Mouse (Mus musculus) heart, embryonic 15.5 days (tissue): Measurements from ENCODE around the gene Ctr9. TPM values are rescaled to one million over a fixed set of nuclear protein-coding genes. Genes with fewer than 3 reads are reported as not detected.

Source experiments
- ATAC-seq: fragments of 200-750 bp; cut with Nextera tagmentation; replicated peaks from 2 replicates; pipeline ENCODE4 v1.8.0; 2017; ENCODE audit warnings: low read depth, moderate TSS enrichment; ENCODE audit not compliant: insufficient number of reproducible peaks, insufficient read depth, low FRiP score
- H3K27ac ChIP-seq: fragments of 300-500 bp; sonication (generic); 2 replicates; pipeline ENCODE4 v1.5.1; 2015; ENCODE audit warnings: mild to moderate bottlenecking, inconsistent platforms
- H3K27me3 ChIP-seq: fragments of 300-500 bp; sonication (generic); 2 replicates; pipeline ENCODE4 v1.6.1; 2015; ENCODE audit warnings: inconsistent platforms
- H3K36me3 ChIP-seq: fragments of 300-500 bp; sonication (generic); 2 replicates; pipeline ENCODE4 v1.6.1; 2015; ENCODE audit warnings: mild to moderate bottlenecking, inconsistent platforms
- H3K4me1 ChIP-seq: fragments of 300-500 bp; sonication (generic); replicated peaks from 2 replicates; pipeline ENCODE4 v1.6.1; 2015; ENCODE audit warnings: inconsistent platforms
- H3K4me2 ChIP-seq: fragments of 300-500 bp; sonication (generic); 2 replicates; pipeline ENCODE4 v1.6.1; 2015; ENCODE audit warnings: inconsistent platforms, mild to moderate bottlenecking, moderate library complexity
- H3K4me3 ChIP-seq: fragments of 300-500 bp; sonication (generic); 2 replicates; pipeline ENCODE4 v1.5.1; 2015; ENCODE audit warnings: mild to moderate bottlenecking, inconsistent platforms
- H3K9ac ChIP-seq: fragments of 300-500 bp; sonication (generic); 2 replicates; pipeline ENCODE4 v1.6.1; 2015; ENCODE audit warnings: mild to moderate bottlenecking, inconsistent platforms
- H3K9me3 ChIP-seq: fragments of 300-500 bp; sonication (generic); replicated peaks from 2 replicates; pipeline ENCODE4 v1.6.1; 2016; ENCODE audit warnings: inconsistent platforms
- WGBS: fragments of 180-500 bp; shearing (Covaris S2); methylation state at CpG from one replicate; pipeline ENCODE4 v1.1.7; 2015; ENCODE audit warnings: mixed read lengths; 5-methylcytosine and 5-hydroxymethylcytosine counted together
- polyA plus RNA-seq: library from polyadenylated mRNA; unstranded; fragments of >200 nt; fragmentation: Nextera tagmentation; extraction: Ambion mirVana; gene quantifications from 2 replicates; pipeline ENCODE4 v1.2.1, GENCODE M21; 2015

The Ctr9 gene
- polyA plus RNA-seq, 1 experiment from 2014 or later = 38.9 TPM

- Histone ChIP-seq H3K9ac (no peak overlapping the region), H3K4me2 (no peak overlapping the region), H3K4me1 (peaks cover 9% of the 10 kb centered on the region), H3K36me3 (no peaks in the 10 kb centered on the region), H3K27ac (no peak overlapping the region), H3K27me3 (no peaks in the 10 kb centered on the region), H3K9me3 (no peaks in the 10 kb centered on the region), H3K4me3 (no peak overlapping the region)
- 54% methylated on average over 15 of the region's 15 CpGs for WGBS
- ATAC-seq = no peak
Observed at GRCm38 (mm10) chr7:110998887-110999827, 29.6 kb upstream of the Ctr9 start.

DNA sequence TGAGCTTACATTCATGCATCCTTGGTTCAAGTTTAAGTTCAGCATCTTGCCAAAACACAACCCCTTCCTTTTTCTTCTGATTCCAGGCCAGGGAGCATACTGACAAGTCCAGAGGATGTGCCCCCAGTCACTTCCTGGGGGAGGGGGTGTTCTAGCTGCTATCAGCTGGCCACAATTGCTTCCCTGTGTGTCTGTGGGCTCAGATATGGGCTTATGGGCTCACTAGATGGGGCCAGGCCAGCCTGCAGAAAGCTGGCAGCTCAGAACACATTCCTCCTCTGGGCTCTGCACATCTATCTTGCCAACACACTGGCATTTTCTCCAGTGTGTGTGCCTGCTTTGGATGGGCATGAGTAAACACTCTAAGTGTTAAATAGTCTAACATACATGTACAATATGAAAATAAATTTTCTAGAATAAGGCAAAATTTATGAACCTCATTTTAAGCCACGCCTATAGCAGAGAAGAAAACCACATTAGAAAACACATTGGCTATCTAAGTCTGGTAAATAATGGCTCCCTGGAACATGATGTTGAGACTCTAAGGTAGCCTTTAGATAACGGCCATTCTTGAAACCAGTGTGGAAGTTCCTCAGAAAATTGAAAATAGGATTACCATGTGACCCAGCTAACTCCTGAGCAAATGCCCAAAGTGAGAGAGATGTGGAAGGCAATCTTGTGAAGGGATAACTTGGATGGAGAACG, 24.5 kb upstream of the Ctr9 start:
- no peak for ATAC-seq
- Histone ChIP-seq H3K9me3 (no peaks in the 10 kb centered on the region), H3K4me3 (no peak overlapping the region), H3K27ac (no peak overlapping the region), H3K4me1 (peaks cover 10% of the 10 kb centered on the region), H3K27me3 (no peaks in the 10 kb centered on the region), H3K9ac (no peak overlapping the region), H3K4me2 (no peak overlapping the region), H3K36me3 (no peaks in the 10 kb centered on the region)
- 80% methylated on average over 3 of the region's 3 CpGs for WGBS

GRCm38 (mm10) chr7:111014039-111014605, 14.6 kb upstream of the Ctr9 start:
- Histone ChIP-seq H3K27ac (no peak overlapping the region), H3K4me3 (no peak overlapping the region), H3K36me3 (no peaks in the 10 kb centered on the region), H3K27me3 (no peaks in the 10 kb centered on the region), H3K4me2 (no peak overlapping the region), H3K9me3 (no peaks in the 10 kb centered on the region), H3K9ac (no peak overlapping the region), H3K4me1 (no peaks in the 10 kb centered on the region)
- no peak for ATAC-seq
- WGBS = 68% methylated on average over 7 of the region's 7 CpGs

DNA sequence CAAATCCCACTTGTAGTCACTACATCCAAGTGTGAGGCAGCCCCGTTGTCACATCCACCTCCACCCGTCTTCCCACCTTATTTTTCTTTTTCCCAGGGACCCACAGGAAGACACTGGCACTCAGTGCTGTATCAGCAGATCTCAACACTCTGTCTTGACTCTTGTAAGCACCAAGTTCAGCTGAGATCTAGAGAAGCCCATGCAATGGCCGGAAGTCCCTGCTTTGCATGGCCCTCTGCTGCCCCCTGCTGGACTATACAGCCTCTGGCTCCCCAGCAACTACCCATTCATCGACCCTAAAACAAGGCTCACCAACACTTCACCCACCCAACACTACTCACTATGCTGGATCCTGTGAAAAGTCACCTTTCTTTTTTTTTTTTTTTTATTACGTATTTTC, 13.9 kb upstream of the Ctr9 start:
- Histone ChIP-seq H3K4me2 (no peak overlapping the region), H3K9me3 (no peaks in the 10 kb centered on the region), H3K36me3 (no peaks in the 10 kb centered on the region), H3K27ac (no peak overlapping the region), H3K27me3 (no peaks in the 10 kb centered on the region), H3K4me3 (no peak overlapping the region), H3K9ac (no peak overlapping the region), H3K4me1 (no peaks in the 10 kb centered on the region)
- 9% methylated on average over 5 of the region's 5 CpGs for WGBS
- ATAC-seq = 0 out of 2 replicates have a peak, but pooled peaks have one; percentile 47

DNA sequence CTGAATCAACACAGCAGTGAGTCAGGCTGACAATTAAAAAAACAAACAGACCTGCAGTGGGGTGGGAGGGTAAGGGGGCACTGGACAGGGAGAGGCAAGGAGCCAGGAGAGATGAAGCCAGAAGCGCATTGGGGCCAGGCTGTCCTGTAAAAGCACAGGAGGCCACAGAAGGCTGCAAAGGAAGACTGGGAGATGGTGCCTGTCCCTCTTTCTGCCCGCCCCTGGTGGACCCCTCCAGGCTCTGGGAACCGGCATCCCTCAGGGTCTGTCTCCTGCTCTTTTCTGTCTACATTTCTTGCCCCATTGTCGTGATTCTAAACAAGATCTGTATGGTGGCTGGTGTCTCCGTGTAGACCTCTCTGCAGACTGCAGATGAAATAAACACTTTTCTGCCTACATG, 13.0 kb upstream of the Ctr9 start:
- Histone ChIP-seq H3K9ac (no peak overlapping the region), H3K4me1 (no peaks in the 10 kb centered on the region), H3K36me3 (no peaks in the 10 kb centered on the region), H3K27ac (no peak overlapping the region), H3K9me3 (no peaks in the 10 kb centered on the region), H3K27me3 (no peaks in the 10 kb centered on the region), H3K4me3 (no peak overlapping the region), H3K4me2 (no peak overlapping the region)
- no peak for ATAC-seq
- WGBS = 57% methylated on average over 5 of the region's 5 CpGs

DNA sequence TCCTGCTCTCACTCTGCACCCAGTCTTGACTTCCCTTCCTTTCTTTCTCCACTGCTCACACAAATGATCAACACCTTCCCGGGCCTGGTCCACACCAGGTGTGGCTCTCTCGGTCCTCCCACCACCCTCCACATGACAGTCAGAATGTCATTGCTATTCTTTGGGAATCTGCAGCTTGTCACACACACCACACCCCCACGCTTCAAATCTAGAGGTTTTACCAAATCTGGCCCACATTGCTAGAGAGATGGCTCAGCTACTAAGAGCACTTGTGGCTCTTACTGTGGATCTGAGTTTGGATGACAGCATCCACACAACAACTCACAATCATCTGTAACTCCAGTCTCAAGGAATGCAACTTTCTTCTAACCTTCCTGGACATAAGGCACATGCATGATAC, 11.8 kb upstream of the Ctr9 start:
- ATAC-seq = no peak

DNA sequence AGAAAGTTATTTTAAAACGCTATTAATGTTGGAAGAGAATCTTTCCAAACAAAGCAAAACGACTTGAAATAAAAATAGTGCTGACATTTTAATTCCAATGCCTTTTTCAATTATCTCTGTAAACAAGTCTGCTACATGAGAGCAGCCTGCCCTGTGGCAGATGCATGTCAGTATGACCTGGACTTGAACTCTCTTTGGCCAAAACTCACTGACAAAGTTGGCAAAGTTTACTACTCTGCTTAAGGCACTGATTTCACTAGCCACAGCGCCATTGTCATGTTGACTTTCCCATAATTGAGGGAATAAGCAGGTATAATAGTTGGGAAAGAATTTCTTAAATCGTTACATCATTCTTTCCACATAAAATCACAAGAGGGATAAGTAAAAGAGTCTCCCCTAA, 7.9 kb upstream of the Ctr9 start:
- Histone ChIP-seq H3K9me3 (no peaks in the 10 kb centered on the region), H3K4me2 (no peak overlapping the region), H3K36me3 (no peaks in the 10 kb centered on the region), H3K9ac (no peak overlapping the region), H3K27ac (no peak overlapping the region), H3K4me3 (no peak overlapping the region), H3K27me3 (no peaks in the 10 kb centered on the region), H3K4me1 (peaks cover 10% of the 10 kb centered on the region; the same call in 1 of the 2 replicates)
- WGBS = 63% methylated on average over 4 of the region's 4 CpGs
- no peak for ATAC-seq

More for the DNA sequence above, 11.8 kb upstream of the Ctr9 start:
- Histone ChIP-seq H3K4me3 (no peak overlapping the region), H3K9me3 (no peaks in the 10 kb centered on the region), H3K4me2 (no peak overlapping the region), H3K36me3 (no peaks in the 10 kb centered on the region), H3K27ac (no peak overlapping the region), H3K9ac (no peak overlapping the region), H3K27me3 (no peaks in the 10 kb centered on the region), H3K4me1 (no peaks in the 10 kb centered on the region)
- 74% methylated on average over 3 of the region's 3 CpGs for WGBS

- no peak for ATAC-seq
- Histone ChIP-seq H3K4me2 (no peak overlapping the region), H3K9me3 (no peaks in the 10 kb centered on the region), H3K27me3 (no peaks in the 10 kb centered on the region), H3K4me3 (no peak overlapping the region), H3K36me3 (no peaks in the 10 kb centered on the region), H3K27ac (no peak overlapping the region), H3K9ac (no peak overlapping the region), H3K4me1 (peaks cover 13% of the 10 kb centered on the region)
- WGBS = 34% methylated on average over 8 of the region's 8 CpGs
Observed at GRCm38 (mm10) chr7:111024068-111024594, 4.6 kb upstream of the Ctr9 start.

DNA sequence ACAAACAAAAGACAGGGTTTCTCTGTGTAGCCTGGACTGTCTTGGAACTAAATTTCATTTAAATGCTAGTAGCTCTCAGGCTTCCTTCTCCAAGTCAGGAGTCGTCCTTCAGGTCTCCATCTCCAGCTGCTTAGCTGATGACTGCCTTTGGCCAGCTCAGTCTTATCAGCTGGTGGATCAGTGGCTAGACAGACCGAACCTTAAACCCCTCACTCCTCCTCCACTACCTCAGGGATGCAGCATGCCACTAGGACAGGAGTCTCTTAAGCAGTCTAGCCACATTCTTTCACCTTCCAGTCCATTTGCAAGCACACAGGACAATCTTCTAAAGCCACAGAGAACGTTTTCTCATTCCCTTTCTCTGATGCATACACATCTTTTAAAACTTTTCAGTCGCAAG, 3.8 kb upstream of the Ctr9 start:
- no peaks in the 10 kb centered on the region for H3K27me3 ChIP-seq
- ATAC-seq = no peak
- no peak overlapping the region for H3K4me2 ChIP-seq
- H3K4me1 ChIP-seq = peaks cover 18% of the 10 kb centered on the region
- no peaks in the 10 kb centered on the region for H3K36me3 ChIP-seq
- H3K9ac ChIP-seq = no peak overlapping the region
- H3K4me3 ChIP-seq = no peak overlapping the region
- 54% methylated on average over 4 of the region's 4 CpGs for WGBS
- H3K27ac ChIP-seq = no peak overlapping the region
- no peaks in the 10 kb centered on the region for H3K9me3 ChIP-seq

DNA sequence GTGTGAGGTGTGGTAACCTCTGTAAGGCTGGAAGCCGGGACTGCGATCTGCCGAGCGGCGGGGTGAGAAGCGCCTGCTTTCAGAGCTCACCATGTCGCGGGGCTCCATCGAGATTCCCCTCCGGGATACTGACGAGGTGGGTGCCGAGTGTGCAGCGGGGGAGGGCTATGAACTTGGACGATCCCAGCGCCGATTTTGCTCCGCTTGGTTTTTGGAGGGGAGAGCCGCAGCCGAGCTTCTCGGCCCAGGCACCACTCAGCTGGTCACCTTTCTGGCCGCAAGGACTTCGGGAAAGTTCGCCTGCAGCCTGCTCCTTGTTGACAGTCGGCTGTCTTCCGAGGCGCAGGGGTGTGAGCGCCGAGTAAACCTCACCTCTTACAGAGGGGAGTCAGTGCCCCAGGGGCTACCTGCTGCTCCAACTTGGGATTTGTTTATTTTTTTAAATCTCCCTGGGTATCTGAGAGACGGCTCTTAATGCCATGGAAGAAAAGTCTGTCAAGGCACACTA, 349 bp downstream of the Ctr9 start:
- H3K36me3 ChIP-seq = peaks cover 14% of the 10 kb centered on the region
- under 1% methylated on average over 29 of the region's 29 CpGs for WGBS
- peak; percentile 19; the same call in 1 of the 2 replicates for ATAC-seq
- H3K9me3 ChIP-seq = no peaks in the 10 kb centered on the region
- no peaks in the 10 kb centered on the region for H3K27me3 ChIP-seq
- H3K27ac ChIP-seq = peak overlapping the region; percentile 98
- peak overlapping the region; percentile 88 for H3K4me3 ChIP-seq
- peaks cover 20% of the 10 kb centered on the region for H3K4me1 ChIP-seq
- peak overlapping the region; percentile 75 for H3K4me2 ChIP-seq
- H3K9ac ChIP-seq = peak overlapping the region; percentile 83

GRCm38 (mm10) chr7:111048920-111049319, 20.2 kb downstream of the Ctr9 start:
- Histone ChIP-seq H3K27ac (no peak overlapping the region), H3K4me1 (peaks cover 1% of the 10 kb centered on the region), H3K4me2 (no peak overlapping the region), H3K9me3 (no peaks in the 10 kb centered on the region), H3K9ac (no peak overlapping the region), H3K27me3 (no peaks in the 10 kb centered on the region), H3K4me3 (no peak overlapping the region), H3K36me3 (peaks cover 97% of the 10 kb centered on the region)
- WGBS = 86% methylated on average over 5 of the region's 5 CpGs
- ATAC-seq = no peak
